Mouse (Mus musculus): ENCODE measurements around the gene Gpbar1.

DNA sequence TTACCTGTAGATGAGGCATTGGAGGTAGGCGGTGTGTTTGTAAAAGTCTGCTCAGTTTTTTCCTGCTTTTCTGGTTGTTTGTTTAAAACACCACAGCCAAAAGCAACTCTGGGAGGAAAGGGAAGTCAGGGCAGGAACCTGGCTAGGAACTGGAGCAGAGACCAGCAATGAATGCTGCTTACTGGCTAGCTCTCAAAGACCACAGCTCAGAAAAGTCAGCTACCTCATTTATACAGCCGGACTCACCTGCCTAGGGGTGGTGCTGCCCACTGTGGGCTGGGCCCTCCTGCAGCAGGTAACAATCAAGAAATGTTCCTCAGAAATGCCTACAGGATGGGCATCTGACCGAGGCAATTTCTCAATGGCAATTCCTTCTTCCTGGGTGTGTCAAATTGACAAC lies 36.4 kb downstream of the Gpbar1 start:
- TF ChIP-seq EP300 (IDR thresholded peaks at IDR 0.05; ENCODE audit: low read depth) (no peak), CTCF (IDR thresholded peaks at IDR 0.05; ENCODE audit: low read depth) (no peak)
